Mouse (Mus musculus) heart, adult 2 months (tissue): ENCODE measurements around the gene Zfp979. TPM values are rescaled to one million over a fixed set of nuclear protein-coding genes. Genes with fewer than 3 reads are reported as not detected.
"Not testable (repeated sequence)": the region's sequence is repeated elsewhere in the genome, so short reads cannot be mapped to it uniquely, and the experiment has no call there.

ENCODE experiments used
- DNase-seq, 2 experiments: peaks; one replicate each; pipeline ENCODE4 v3.0.0; 2021
- H3K27ac ChIP-seq: fragments of 200-600 bp; 2 replicates; pipeline ENCODE4 v1.8.1; 2022
- H3K27me3 ChIP-seq: fragments of 200-500 bp; 2 replicates; pipeline ENCODE4 v1.6.1; 2012; ENCODE audit warnings: mild to moderate bottlenecking, low read length, inconsistent platforms, mixed read lengths; ENCODE audit not compliant: control insufficient read depth, insufficient read depth
- H3K36me3 ChIP-seq: fragments of 200-500 bp; 2 replicates; pipeline ENCODE4 v1.6.1; 2012; ENCODE audit warnings: low read length, inconsistent platforms; ENCODE audit not compliant: control insufficient read depth, insufficient read depth
- H3K4me1 ChIP-seq: fragments of 200-500 bp; 2 replicates; pipeline ENCODE4 v1.6.1; 2011; ENCODE audit warnings: low read length; ENCODE audit not compliant: control insufficient read depth, insufficient read depth
- H3K4me3 ChIP-seq: fragments of 200-600 bp; 2 replicates; pipeline ENCODE4 v1.8.1; 2022
- H3K79me2 ChIP-seq: fragments of 200-500 bp; replicated peaks from 2 replicates; pipeline ENCODE4 v1.6.1; 2012; ENCODE audit warnings: mild to moderate bottlenecking, inconsistent platforms, low read length, moderate library complexity, mixed read lengths; ENCODE audit not compliant: control insufficient read depth, insufficient read depth
- H3K9ac ChIP-seq: fragments of 200-500 bp; 2 replicates; pipeline ENCODE4 v1.6.1; 2012; ENCODE audit warnings: low read depth, mild to moderate bottlenecking, control low read depth, inconsistent platforms, low read length, mixed read lengths
- CTCF ChIP-seq: fragments of 200-600 bp; IDR thresholded peaks from 2 replicates; pipeline ENCODE4 v1.8.1; 2022; ENCODE audit warnings: antibody characterized with exemption, mild to moderate bottlenecking, moderate library complexity
- EP300 ChIP-seq: fragments of 200-500 bp; IDR thresholded peaks from 2 replicates; pipeline ENCODE4 v1.6.1; 2011; ENCODE audit warnings: low read depth, low read length, control low read depth; ENCODE audit not compliant: insufficient read depth
- POLR2A ChIP-seq: fragments of 200-500 bp; IDR thresholded peaks from 2 replicates; pipeline ENCODE4 v1.6.1; 2011; ENCODE audit warnings: mild to moderate bottlenecking, low read depth, low read length, control low read depth; ENCODE audit not compliant: insufficient read depth
- WGBS: fragments of 180-500 bp; shearing (Covaris S2); methylation state at CpG from one replicate; pipeline ENCODE4 v1.1.7; 2018; 5-methylcytosine and 5-hydroxymethylcytosine counted together
- intact Hi-C: fragments of 180-260 bp; cut with DNase I; formaldehyde crosslinking; loops from one replicate; pipeline ENCODE4 v1.15.1; 2025
- polyA plus RNA-seq: library from polyadenylated mRNA; depleted of rRNA; stranded (reverse); fragments of >200 nt; gene quantifications from 2 replicates; pipeline ENCODE4 v1.2.3, GENCODE M21; 2012
- total RNA-seq, 2 experiments: library from RNA; stranded (reverse); gene quantifications; 2 replicates each; pipeline ENCODE4 v1.2.3; 2021

Zfp979 gene
- total and polyA plus RNA-seq, 3 experiments, result 1.4 to 3.2 (median 2.6) TPM

GRCm38 (mm10) chr4:147603806-147604205, 38.5 kb downstream of the Zfp979 start:
- DNase-seq, result no peak
- WGBS, result 76% methylated on average over 4 of the region's 4 CpGs
- intact Hi-C loops, result no loop called here
- H3K4me3 ChIP-seq, result no peak overlapping the region
- no peaks in the 10 kb centered on the region for H3K4me1 ChIP-seq
- H3K27ac ChIP-seq, result no peak overlapping the region
- TF ChIP-seq POLR2A, result no peak
- no peak for TF ChIP-seq EP300
- TF ChIP-seq CTCF, result no peak
- H3K36me3 ChIP-seq, result no peaks in the 10 kb centered on the region
- no peaks in the 10 kb centered on the region for H3K79me2 ChIP-seq
- no peak overlapping the region for H3K9ac ChIP-seq
- no peaks in the 10 kb centered on the region for H3K27me3 ChIP-seq

- no peak for DNase-seq
- TF ChIP-seq EP300 (no peak), CTCF (no peak), POLR2A (no peak)
- no peaks in the 10 kb centered on the region for H3K27me3 ChIP-seq
- H3K4me1 ChIP-seq, result no peaks in the 10 kb centered on the region
- 40% methylated on average over 1 of the region's 1 CpGs for WGBS
- no peak overlapping the region for H3K27ac ChIP-seq
- intact Hi-C loops, result no loop called here
- H3K9ac ChIP-seq, result no peak overlapping the region
- no peak overlapping the region for H3K4me3 ChIP-seq
- no peaks in the 10 kb centered on the region for H3K36me3 ChIP-seq
- no peaks in the 10 kb centered on the region for H3K79me2 ChIP-seq
These were observed 40.4 kb downstream of the Zfp979 start for GRCm38 (mm10) chr4:147601881-147602280.

GRCm38 (mm10) chr4:147598831-147599230, 43.5 kb downstream of the Zfp979 start:
- Histone ChIP-seq H3K27me3 (no peaks in the 10 kb centered on the region), H3K27ac (no peak overlapping the region), H3K4me1 (no peaks in the 10 kb centered on the region), H3K79me2 (no peaks in the 10 kb centered on the region), H3K4me3 (no peak overlapping the region), H3K9ac (no peak overlapping the region), H3K36me3 (no peaks in the 10 kb centered on the region)
- intact Hi-C loops, result loop anchor here (5.0 kb wide), 1 partner anchor 672 kb away; no protein-coding TSS in a partner anchor
- TF ChIP-seq EP300 (no peak), POLR2A (no peak), CTCF (no peak)
- 45% methylated on average over 2 of the region's 2 CpGs for WGBS
- DNase-seq, result no peak

- WGBS, result 45% methylated on average over 1 of the region's 1 CpGs
- DNase-seq, result no peak
- intact Hi-C loops, result loop anchor here (5.0 kb wide), 1 partner anchor 670 kb away; no protein-coding TSS in a partner anchor
- H3K27ac ChIP-seq, result no peak overlapping the region
- H3K4me1 ChIP-seq, result no peaks in the 10 kb centered on the region
- no peak overlapping the region for H3K4me3 ChIP-seq
- no peak for TF ChIP-seq CTCF
- TF ChIP-seq EP300, result no peak
- TF ChIP-seq POLR2A, result no peak
- no peaks in the 10 kb centered on the region for H3K27me3 ChIP-seq
- H3K9ac ChIP-seq, result no peak overlapping the region
- H3K79me2 ChIP-seq, result no peaks in the 10 kb centered on the region
- H3K36me3 ChIP-seq, result no peaks in the 10 kb centered on the region
These were observed 44.6 kb downstream of the Zfp979 start for GRCm38 (mm10) chr4:147597685-147598084.

- H3K9ac ChIP-seq, H3K79me2 ChIP-seq, H3K27me3 ChIP-seq, H3K4me3 ChIP-seq, H3K27ac ChIP-seq, H3K36me3 ChIP-seq, DNase-seq, H3K4me1 ChIP-seq: not testable (repeated sequence)
- intact Hi-C loops, result loop anchor here (5.0 kb wide), 1 partner anchor 667 kb away; no protein-coding TSS in a partner anchor
- WGBS, result 75% methylated on average over 3 of the region's 3 CpGs
These were observed 47.7 kb downstream of the Zfp979 start for GRCm38 (mm10) chr4:147594630-147595029.

GRCm38 (mm10) chr4:147586511-147587473, 55.5 kb downstream of the Zfp979 start:
- Histone ChIP-seq H3K27ac (no peak overlapping the region), H3K4me1 (no peaks in the 10 kb centered on the region), H3K4me3 (no peak overlapping the region), H3K9ac (no peak overlapping the region), H3K27me3 (no peaks in the 10 kb centered on the region), H3K36me3 (no peaks in the 10 kb centered on the region), H3K79me2 (no peaks in the 10 kb centered on the region)
- DNase-seq, result no peak
- WGBS, result 54% methylated on average over 1 of the region's 1 CpGs
- intact Hi-C loops, result loop anchor here (5.0 kb wide), 1 partner anchor 69 kb away; no protein-coding TSS in a partner anchor
- no peak for TF ChIP-seq CTCF
- no peak for TF ChIP-seq EP300
- no peak for TF ChIP-seq POLR2A

- WGBS, result 81% methylated on average over 4 of the region's 4 CpGs
- DNase-seq, H3K9ac ChIP-seq, intact Hi-C loops, H3K4me3 ChIP-seq, H3K79me2 ChIP-seq, H3K36me3 ChIP-seq, H3K27me3 ChIP-seq, H3K4me1 ChIP-seq, H3K27ac ChIP-seq: not testable (repeated sequence)
These were observed 62.9 kb downstream of the Zfp979 start for GRCm38 (mm10) chr4:147579371-147579770.

- 74% methylated on average over 8 of the region's 8 CpGs for WGBS
- intact Hi-C loops, DNase-seq, H3K27me3 ChIP-seq, H3K79me2 ChIP-seq, H3K4me3 ChIP-seq, H3K4me1 ChIP-seq, H3K9ac ChIP-seq, H3K27ac ChIP-seq, H3K36me3 ChIP-seq: not testable (repeated sequence)
These were observed 71.2 kb downstream of the Zfp979 start for GRCm38 (mm10) chr4:147571156-147571555.
